Mouse (Mus musculus): ENCODE results near the gene Mum1. TPM values are rescaled to one million over a fixed set of nuclear protein-coding genes. Genes with fewer than 3 reads are reported as not detected.

Gene Mum1
- polyA plus RNA-seq (2012; rRNA removed), result 35.1 and 42.8 TPM in 2 replicates

GRCm38 (mm10) chr10:80226416-80227165 is at the start of gene Mum1:
Gene Mum1, plus strand, starts transcription at chr10:80226434.
- Histone ChIP-seq H3K4me1 (ENCODE audit: control insufficient read depth, insufficient read depth, insufficient read length) (no peaks in the 10 kb centered on the region; the same call in 1 of the 2 replicates), H3K27ac (ENCODE audit: insufficient read depth, low read length) (peak within 1 kb of the TSS; percentile 72), H3K27me3 (ENCODE audit: control insufficient read depth, insufficient read depth, low read length) (no peaks in the 10 kb centered on the region), H3K4me3 (ENCODE audit: extremely low read depth, insufficient read depth, insufficient read length) (peak within 1 kb of the TSS; percentile 77), H3K36me3 (ENCODE audit: control insufficient read depth, insufficient read depth, low read length) (peaks cover 18% of the 10 kb centered on the region)
- TF ChIP-seq POLR2A (IDR thresholded peaks at IDR 0.05; ENCODE audit: low read depth, low read length) (no peak; the same call in 1 of the 2 replicates), CTCF (IDR thresholded peaks at IDR 0.05; ENCODE audit: extremely low read depth, insufficient read depth, insufficient read length, insufficient replicate concordance) (peak; percentile 45; the same call in 1 of the 2 replicates)
- WGBS, result under 1% methylated on average over 57 of the region's 75 CpGs
- peak; percentile 93 to 98 for DNase-seq (ENCODE audit: low read depth in 1 of 2, low spot score in 2 of 2)

GRCm38 (mm10) chr10:80177441-80178279 is 48.6 kb upstream of the Mum1 start:
- no peak overlapping the region for H3K4me3 ChIP-seq (ENCODE audit: extremely low read depth, insufficient read depth, insufficient read length)
- H3K27me3 ChIP-seq (ENCODE audit: control insufficient read depth, insufficient read depth, low read length), result peaks cover 9% of the 10 kb centered on the region
- peaks cover 6% of the 10 kb centered on the region; the same call in 1 of the 2 replicates for H3K4me1 ChIP-seq (ENCODE audit: control insufficient read depth, insufficient read depth, insufficient read length)
- no peak for DNase-seq (ENCODE audit: low read depth in 1 of 2, low spot score in 2 of 2)
- H3K27ac ChIP-seq (ENCODE audit: insufficient read depth, low read length), result no peak overlapping the region
- H3K36me3 ChIP-seq (ENCODE audit: control insufficient read depth, insufficient read depth, low read length), result no peaks in the 10 kb centered on the region
- WGBS, result 87% methylated on average over 7 of the region's 7 CpGs
- TF ChIP-seq CTCF (IDR thresholded peaks at IDR 0.05; ENCODE audit: extremely low read depth, insufficient read depth, insufficient read length, insufficient replicate concordance) (no peak), POLR2A (IDR thresholded peaks at IDR 0.05; ENCODE audit: low read depth, low read length) (no peak)

GRCm38 (mm10) chr10:80179068-80180051 is 46.9 kb upstream of the Mum1 start, which contains the start of gene Efna2:
Gene Efna2, plus strand, starts transcription at chr10:80179482.
- H3K4me3 ChIP-seq (ENCODE audit: extremely low read depth, insufficient read depth, insufficient read length), result peak within 1 kb of the TSS; percentile 36; the same call in 1 of the 2 replicates
- no peak for DNase-seq (ENCODE audit: low read depth in 1 of 2, low spot score in 2 of 2)

GRCm38 (mm10) chr10:80180288-80180687 is 45.9 kb upstream of the Mum1 start:
- H3K4me3 ChIP-seq (ENCODE audit: extremely low read depth, insufficient read depth, insufficient read length), result no peak overlapping the region
- H3K27me3 ChIP-seq (ENCODE audit: control insufficient read depth, insufficient read depth, low read length), result peaks cover 9% of the 10 kb centered on the region
- H3K36me3 ChIP-seq (ENCODE audit: control insufficient read depth, insufficient read depth, low read length), result no peaks in the 10 kb centered on the region
- no peak for DNase-seq (ENCODE audit: low read depth in 1 of 2, low spot score in 2 of 2)
- 68% methylated on average over 6 of the region's 6 CpGs for WGBS
- no peak overlapping the region for H3K27ac ChIP-seq (ENCODE audit: insufficient read depth, low read length)
- TF ChIP-seq POLR2A (IDR thresholded peaks at IDR 0.05; ENCODE audit: low read depth, low read length) (no peak), CTCF (IDR thresholded peaks at IDR 0.05; ENCODE audit: extremely low read depth, insufficient read depth, insufficient read length, insufficient replicate concordance) (no peak)
- H3K4me1 ChIP-seq (ENCODE audit: control insufficient read depth, insufficient read depth, insufficient read length), result peaks cover 3% of the 10 kb centered on the region; the same call in 1 of the 2 replicates

More at GRCm38 (mm10) chr10:80179068-80180051, 46.9 kb upstream of the Mum1 start, which contains the start of gene Efna2:
- TF ChIP-seq POLR2A (IDR thresholded peaks at IDR 0.05; ENCODE audit: low read depth, low read length), result no peak
- no peak for TF ChIP-seq CTCF (IDR thresholded peaks at IDR 0.05; ENCODE audit: extremely low read depth, insufficient read depth, insufficient read length, insufficient replicate concordance)
- H3K27ac ChIP-seq (ENCODE audit: insufficient read depth, low read length), result no peak within 1 kb of the TSS
- H3K36me3 ChIP-seq (ENCODE audit: control insufficient read depth, insufficient read depth, low read length), result no peaks in the 10 kb centered on the region
- H3K27me3 ChIP-seq (ENCODE audit: control insufficient read depth, insufficient read depth, low read length), result peaks cover 9% of the 10 kb centered on the region
- peaks cover 3% of the 10 kb centered on the region; the same call in 1 of the 2 replicates for H3K4me1 ChIP-seq (ENCODE audit: control insufficient read depth, insufficient read depth, insufficient read length)
- 5% methylated on average over 83 of the region's 106 CpGs for WGBS

GRCm38 (mm10) chr10:80180823-80181222 is 45.4 kb upstream of the Mum1 start:
- Histone ChIP-seq H3K4me3 (ENCODE audit: extremely low read depth, insufficient read depth, insufficient read length) (no peak overlapping the region), H3K4me1 (ENCODE audit: control insufficient read depth, insufficient read depth, insufficient read length) (peaks cover 3% of the 10 kb centered on the region; the same call in 1 of the 2 replicates), H3K27me3 (ENCODE audit: control insufficient read depth, insufficient read depth, low read length) (peaks cover 9% of the 10 kb centered on the region), H3K27ac (ENCODE audit: insufficient read depth, low read length) (no peak overlapping the region), H3K36me3 (ENCODE audit: control insufficient read depth, insufficient read depth, low read length) (no peaks in the 10 kb centered on the region)
- 84% methylated on average over 5 of the region's 5 CpGs for WGBS
- no peak for TF ChIP-seq POLR2A (IDR thresholded peaks at IDR 0.05; ENCODE audit: low read depth, low read length)
- DNase-seq (ENCODE audit: low read depth in 1 of 2, low spot score in 2 of 2), result no peak

GRCm38 (mm10) chr10:80182547-80182946 is 43.7 kb upstream of the Mum1 start:
- no peak overlapping the region for H3K27ac ChIP-seq (ENCODE audit: insufficient read depth, low read length)

More at GRCm38 (mm10) chr10:80182547-80182946, 43.7 kb upstream of the Mum1 start:
- Histone ChIP-seq H3K4me3 (ENCODE audit: extremely low read depth, insufficient read depth, insufficient read length) (no peak overlapping the region), H3K27me3 (ENCODE audit: control insufficient read depth, insufficient read depth, low read length) (peaks cover 15% of the 10 kb centered on the region), H3K4me1 (ENCODE audit: control insufficient read depth, insufficient read depth, insufficient read length) (peaks cover 3% of the 10 kb centered on the region; the same call in 1 of the 2 replicates), H3K36me3 (ENCODE audit: control insufficient read depth, insufficient read depth, low read length) (no peaks in the 10 kb centered on the region)
- TF ChIP-seq POLR2A (IDR thresholded peaks at IDR 0.05; ENCODE audit: low read depth, low read length), result no peak
- no peak for TF ChIP-seq CTCF (IDR thresholded peaks at IDR 0.05; ENCODE audit: extremely low read depth, insufficient read depth, insufficient read length, insufficient replicate concordance)
- 88% methylated on average over 7 of the region's 7 CpGs for WGBS
- DNase-seq (ENCODE audit: low read depth in 1 of 2, low spot score in 2 of 2), result no peak
